In the genomic region with DNA sequence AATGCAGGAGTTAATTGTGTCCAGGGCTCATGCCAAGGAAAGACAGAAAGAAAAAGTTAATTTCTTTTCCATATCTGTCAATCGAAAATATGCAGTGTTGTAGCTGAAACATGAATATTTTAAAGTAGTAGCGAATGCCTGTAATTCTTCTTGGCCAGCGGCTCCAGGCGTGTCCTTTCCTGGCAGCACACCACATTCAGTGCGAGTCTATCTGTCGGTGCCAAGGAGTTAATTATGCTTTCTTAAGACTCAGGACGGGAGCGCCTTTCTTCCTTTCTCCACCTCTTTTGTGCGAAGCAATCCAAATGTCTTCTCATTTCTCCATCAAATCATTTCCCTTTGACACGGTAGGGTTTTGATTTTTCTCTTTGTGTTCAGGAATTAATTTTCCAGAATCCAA, we compare ENCODE assay signal across 13 mouse cellular contexts.
DNase-seq lines count a peak whose midpoint lies in the region; ATAC-seq and TF ChIP-seq lines count a peak whose summit lies in the region.
"Had no signal": no experiment of that assay in that cellular context is flagged by ENCODE, and none has a peak within 500 bp of the region (broad histone marks: within the 10 kb centered on the region; RNA-seq: fewer than 3 reads in every experiment).

No protein-coding gene starts in this region.

- no peak overlapping the region for H3K4me3 ChIP-seq in forebrain, embryonic 14.5 days (ENCODE audit: low read depth, low read length)
- H3K4me3 ChIP-seq in forebrain, embryonic 10.5 days: no peak overlapping the region
- H3K4me3 ChIP-seq in lung, adult 2 months (replicated peaks; ENCODE audit: extremely low read depth, low read depth, low read length): no peak overlapping the region
- H3K4me3 ChIP-seq in forebrain, embryonic 16.5 days (replicated peaks; ENCODE audit: low read length): no peak overlapping the region
- no peak overlapping the region for H3K4me3 ChIP-seq in lung, postnatal 0 days (ENCODE audit: low read depth, low read length)
- H3K4me3 ChIP-seq: erythroblast, embryonic 14.5 days; hindbrain, embryonic 15.5 days; neural tube, embryonic 15.5 days had no signal

- H3K4me1 ChIP-seq in forebrain, embryonic 14.5 days (ENCODE audit: control insufficient read depth, insufficient read depth, low read length): peaks cover 5% of the 10 kb centered on the region; the same call in 1 of the 2 replicates
- no peaks in the 10 kb centered on the region; the same call in 1 of the 2 replicates for H3K4me1 ChIP-seq in forebrain, embryonic 10.5 days
- no peaks in the 10 kb centered on the region for H3K4me1 ChIP-seq in lung, adult 2 months (ENCODE audit: control insufficient read depth, insufficient read depth, low read length)
- H3K4me1 ChIP-seq in forebrain, embryonic 16.5 days (replicated peaks; ENCODE audit: control insufficient read depth, insufficient read depth, low read length): peaks cover 4% of the 10 kb centered on the region; the same call in 1 of the 2 replicates
- H3K4me1 ChIP-seq in lung, postnatal 0 days (ENCODE audit: insufficient read depth, low read depth, low read length): no peaks in the 10 kb centered on the region
- H3K4me1 ChIP-seq: hindbrain, embryonic 15.5 days; neural tube, embryonic 15.5 days had no signal

- no peaks in the 10 kb centered on the region for H3K9me3 ChIP-seq in forebrain, embryonic 14.5 days (replicated peaks; ENCODE audit: control insufficient read depth, low read length)
- no peaks in the 10 kb centered on the region for H3K9me3 ChIP-seq in forebrain, embryonic 10.5 days
- no peaks in the 10 kb centered on the region for H3K9me3 ChIP-seq in forebrain, embryonic 16.5 days (ENCODE audit: control insufficient read depth, low read length)
- no peaks in the 10 kb centered on the region for H3K9me3 ChIP-seq in lung, postnatal 0 days (ENCODE audit: low read length)
- H3K9me3 ChIP-seq: hindbrain, embryonic 15.5 days; neural tube, embryonic 15.5 days had no signal

- DNase-seq in forebrain, embryonic 14.5 days (ENCODE audit: low spot score): peak; percentile 76
- no peak for DNase-seq in forebrain, embryonic 10.5 days (ENCODE audit: extremely low spot score, low spot score)
- DNase-seq in lung, adult 18-20 months: peak; percentile 7 to 32
- no peak for DNase-seq in lung, adult 2 months
- DNase-seq in lung, postnatal 0 days (ENCODE audit: low spot score): peak; percentile 50
- no peak for DNase-seq in spleen, postnatal 10 days (ENCODE audit: low spot score in 2 of 2)
- DNase-seq: cerebellum, adult 11 months had no signal

- no peaks in the 10 kb centered on the region for H3K36me3 ChIP-seq in forebrain, embryonic 14.5 days (ENCODE audit: control insufficient read depth, insufficient read depth, low read length)
- no peaks in the 10 kb centered on the region for H3K36me3 ChIP-seq in forebrain, embryonic 10.5 days (replicated peaks)
- H3K36me3 ChIP-seq in forebrain, embryonic 16.5 days (ENCODE audit: control insufficient read depth, insufficient read depth): no peaks in the 10 kb centered on the region
- H3K36me3 ChIP-seq in lung, postnatal 0 days (ENCODE audit: insufficient read depth, low read length): no peaks in the 10 kb centered on the region
- H3K36me3 ChIP-seq: hindbrain, embryonic 15.5 days; neural tube, embryonic 15.5 days had no signal

- WGBS in forebrain, embryonic 14.5 days: 25% methylated on average over 10 of the region's 10 CpGs
- WGBS in forebrain, embryonic 10.5 days: 81% methylated on average over 10 of the region's 10 CpGs
- 53% methylated on average over 10 of the region's 10 CpGs for WGBS in lung, adult 2 months
- WGBS in forebrain, embryonic 16.5 days: 18% methylated on average over 10 of the region's 10 CpGs
- WGBS in lung, postnatal 0 days: 49% methylated on average over 10 of the region's 10 CpGs

- no peak overlapping the region for H3K27ac ChIP-seq in forebrain, embryonic 14.5 days (ENCODE audit: low read depth, low read length)
- no peak overlapping the region for H3K27ac ChIP-seq in forebrain, embryonic 10.5 days
- peak overlapping the region; percentile 1; the same call in 1 of the 2 replicates for H3K27ac ChIP-seq in forebrain, embryonic 16.5 days (ENCODE audit: low read length)
- no peak overlapping the region for H3K27ac ChIP-seq in lung, postnatal 0 days (ENCODE audit: low read length)
- H3K27ac ChIP-seq: hindbrain, embryonic 15.5 days; macrophage; neural tube, embryonic 15.5 days had no signal

- TF ChIP-seq POLR2A in lung, adult 2 months (IDR thresholded peaks at IDR 0.05; ENCODE audit: borderline replicate concordance, extremely low read depth, low read depth, low read length): no peak

- no peak for TF ChIP-seq EP300 in lung, postnatal 0 days (IDR thresholded peaks at IDR 0.05)

- no peaks in the 10 kb centered on the region for H3K27me3 ChIP-seq in forebrain, embryonic 14.5 days (replicated peaks; ENCODE audit: control insufficient read depth, insufficient read depth, low read length)
- no peaks in the 10 kb centered on the region for H3K27me3 ChIP-seq in forebrain, embryonic 10.5 days (ENCODE audit: poor library complexity, severe bottlenecking)
- H3K27me3 ChIP-seq in forebrain, embryonic 16.5 days (replicated peaks; ENCODE audit: control insufficient read depth, insufficient read depth, low read length): no peaks in the 10 kb centered on the region
- no peaks in the 10 kb centered on the region for H3K27me3 ChIP-seq in lung, postnatal 0 days (replicated peaks; ENCODE audit: insufficient read depth, low read length)
- H3K27me3 ChIP-seq: hindbrain, embryonic 15.5 days; neural tube, embryonic 15.5 days had no signal

- 0 out of 2 replicates have a peak overlapping the region, but pooled peaks have one; percentile 9 for H3K4me2 ChIP-seq in forebrain, embryonic 14.5 days (ENCODE audit: low read length)
- H3K4me2 ChIP-seq in forebrain, embryonic 16.5 days (ENCODE audit: low read length): peak overlapping the region; percentile 33; the same call in 1 of the 2 replicates
- H3K4me2 ChIP-seq in lung, postnatal 0 days (replicated peaks; ENCODE audit: low read depth, low read length): peak overlapping the region; percentile 20; the same call in 1 of the 2 replicates
- H3K4me2 ChIP-seq: hindbrain, embryonic 15.5 days; neural tube, embryonic 15.5 days had no signal

- TF ChIP-seq CTCF in lung, adult 2 months (IDR thresholded peaks at IDR 0.05; ENCODE audit: insufficient read depth, low read length): no peak
- TF ChIP-seq CTCF in lung, postnatal 0 days (IDR thresholded peaks at IDR 0.05): no peak

- peak; percentile 77; the same call in 1 of the 2 replicates for ATAC-seq in forebrain, embryonic 14.5 days
- ATAC-seq in forebrain, embryonic 16.5 days: peak; percentile 79
- ATAC-seq in lung, postnatal 0 days: no peak
- ATAC-seq in erythroblast, adult 5-6 weeks (replicated peaks; ENCODE audit: low FRiP score, poor library complexity, severe bottlenecking): no peak

- H3K9ac ChIP-seq in forebrain, embryonic 14.5 days (ENCODE audit: low read length): no peak overlapping the region
- H3K9ac ChIP-seq in forebrain, embryonic 16.5 days (replicated peaks; ENCODE audit: low read depth, low read length): no peak overlapping the region
- H3K9ac ChIP-seq in lung, postnatal 0 days (replicated peaks; ENCODE audit: low read depth): no peak overlapping the region
- H3K9ac ChIP-seq: hindbrain, embryonic 15.5 days; neural tube, embryonic 15.5 days had no signal

Comparison
In these comparisons a context has a peak if more than half of its experiments do, and no peak if none do; other contexts are left out.
1. DNase-seq: peak in forebrain, embryonic 14.5 days (single experiment), lung, adult 18-20 months (2 of 2) and lung, postnatal 0 days (single experiment); none in forebrain, embryonic 10.5 days (single experiment), lung, adult 2 months (single experiment) and spleen, postnatal 10 days (0 of 2).
2. ATAC-seq: peak in forebrain, embryonic 14.5 days (single experiment) and forebrain, embryonic 16.5 days (single experiment); none in lung, postnatal 0 days (single experiment) and erythroblast, adult 5-6 weeks (single experiment).
3. Peak in every context shown above with its lines, with median percentiles within 50 percentile points of each other: H3K4me2 ChIP-seq.